In the genomic region with DNA sequence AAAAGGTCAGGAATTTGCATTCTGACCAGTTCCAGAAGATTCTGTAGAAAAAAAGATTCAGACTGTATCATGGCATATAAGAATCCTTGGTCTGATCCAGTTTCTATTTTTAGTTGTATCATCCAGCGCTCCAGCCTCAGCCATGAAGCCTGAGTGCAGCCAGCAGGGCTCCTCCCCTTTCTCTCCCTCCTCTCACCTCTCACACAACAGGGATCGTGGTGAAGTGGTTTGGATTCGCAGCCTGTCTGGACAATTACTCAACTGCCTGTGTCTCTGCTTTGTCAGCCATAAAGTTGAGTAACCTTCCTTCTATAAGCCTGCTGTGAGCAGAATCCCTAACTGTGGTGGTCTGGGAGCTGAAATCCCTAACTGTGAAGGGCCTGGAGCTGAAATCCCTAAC, we compare ENCODE assay signal across 8 mouse cellular contexts.
DNase-seq lines count a peak whose midpoint lies in the region; ATAC-seq lines count a peak whose summit lies in the region.

No protein-coding gene starts in this region.

- no peak overlapping the region for H3K4me3 ChIP-seq in heart, embryonic 13.5 days
- H3K4me3 ChIP-seq in limb, embryonic 10.5 days: no peak overlapping the region
- no peak overlapping the region for H3K4me3 ChIP-seq in neural tube, embryonic 12.5 days

- H3K4me2 ChIP-seq in heart, embryonic 13.5 days: peak overlapping the region; percentile 36
- peak overlapping the region; percentile 5; the same call in 1 of the 2 replicates for H3K4me2 ChIP-seq in neural tube, embryonic 12.5 days (replicated peaks)

- H3K9me3 ChIP-seq in heart, embryonic 13.5 days: no peaks in the 10 kb centered on the region
- no peaks in the 10 kb centered on the region for H3K9me3 ChIP-seq in limb, embryonic 10.5 days (replicated peaks)
- no peaks in the 10 kb centered on the region for H3K9me3 ChIP-seq in neural tube, embryonic 12.5 days

- H3K27me3 ChIP-seq in heart, embryonic 13.5 days (replicated peaks): no peaks in the 10 kb centered on the region
- H3K27me3 ChIP-seq in limb, embryonic 10.5 days (ENCODE audit: low read depth, poor library complexity, severe bottlenecking): peaks cover 9% of the 10 kb centered on the region; the same call in 1 of the 2 replicates
- H3K27me3 ChIP-seq in neural tube, embryonic 12.5 days (replicated peaks): no peaks in the 10 kb centered on the region

- H3K4me1 ChIP-seq in heart, embryonic 13.5 days: peaks cover 24% of the 10 kb centered on the region
- H3K4me1 ChIP-seq in limb, embryonic 10.5 days: peaks cover 26% of the 10 kb centered on the region
- peaks cover 17% of the 10 kb centered on the region for H3K4me1 ChIP-seq in neural tube, embryonic 12.5 days

- H3K9ac ChIP-seq in heart, embryonic 13.5 days: peak overlapping the region; percentile 52
- H3K9ac ChIP-seq in neural tube, embryonic 12.5 days: no peak overlapping the region

- peak; percentile 59 to 83 for DNase-seq in adrenal gland, adult (ENCODE audit: inconsistent age in 2 of 2, low spot score in 1 of 2)
- peak; percentile 63 for DNase-seq in embryo, embryonic 11 days
- no peak for DNase-seq in limb, embryonic 10.5 days (ENCODE audit: low spot score)
- DNase-seq in layer of hippocampus, postnatal 36 days: no peak

- no peaks in the 10 kb centered on the region for H3K36me3 ChIP-seq in heart, embryonic 13.5 days
- H3K36me3 ChIP-seq in limb, embryonic 10.5 days: no peaks in the 10 kb centered on the region
- no peaks in the 10 kb centered on the region for H3K36me3 ChIP-seq in neural tube, embryonic 12.5 days

- 9% methylated on average over 3 of the region's 3 CpGs for WGBS in heart, embryonic 13.5 days
- 9% methylated on average over 3 of the region's 3 CpGs for WGBS in limb, embryonic 10.5 days
- 4% methylated on average over 3 of the region's 3 CpGs for WGBS in neural tube, embryonic 12.5 days

- ATAC-seq in heart, embryonic 13.5 days (ENCODE audit: extremely low read depth, insufficient number of reproducible peaks, low FRiP score, low TSS enrichment): no peak
- peak; percentile 70; the same call in 1 of the 2 replicates for ATAC-seq in neural tube, embryonic 12.5 days (ENCODE audit: low FRiP score, low read depth)
- no peak for ATAC-seq in megakaryocyte-erythroid progenitor cell, adult 5-6 weeks (replicated peaks; ENCODE audit: low FRiP score, low TSS enrichment, poor library complexity, severe bottlenecking)
- no peak for ATAC-seq in erythroblast, adult 5-6 weeks (replicated peaks; ENCODE audit: low FRiP score, poor library complexity, severe bottlenecking)

- peak overlapping the region; percentile 67 for H3K27ac ChIP-seq in heart, embryonic 13.5 days (replicated peaks)
- H3K27ac ChIP-seq in limb, embryonic 10.5 days: peak overlapping the region; percentile 30; the same call in 1 of the 2 replicates
- no peak overlapping the region for H3K27ac ChIP-seq in neural tube, embryonic 12.5 days

Comparison
In these comparisons a context has a peak if more than half of its experiments do, and no peak if none do; other contexts are left out.
1. DNase-seq: peak in adrenal gland, adult (2 of 2) and embryo, embryonic 11 days (single experiment); none in limb, embryonic 10.5 days (single experiment) and layer of hippocampus, postnatal 36 days (0 of 2).